Mouse (Mus musculus) liver, embryonic 13.5 days (tissue): ENCODE data around the gene Cldn4. TPM values are rescaled to one million over a fixed set of nuclear protein-coding genes. Genes with fewer than 3 reads are reported as not detected.
"Not testable (repeated sequence)": the region's sequence is repeated elsewhere in the genome, so short reads cannot be mapped to it uniquely, and the experiment has no call there.

Experiments
- ATAC-seq: fragments of 200-750 bp; cut with Nextera tagmentation; 2 replicates; pipeline ENCODE4 v1.8.0; 2017; ENCODE audit warnings: low read depth, mild to moderate bottlenecking, moderate number of reproducible peaks, moderate library complexity
- DNase-seq: peaks from one replicate; pipeline ENCODE4 v3.0.0; 2022
- H3K27ac ChIP-seq: fragments of 300-500 bp; sonication (generic); 2 replicates; pipeline ENCODE4 v1.5.1; 2015; ENCODE audit warnings: moderate library complexity, mild to moderate bottlenecking, inconsistent platforms
- H3K27me3 ChIP-seq: fragments of 300-500 bp; sonication (generic); 2 replicates; pipeline ENCODE4 v1.6.1; 2015; ENCODE audit warnings: mild to moderate bottlenecking, inconsistent platforms
- H3K36me3 ChIP-seq: fragments of 300-500 bp; sonication (generic); 2 replicates; pipeline ENCODE4 v1.6.1; 2015; ENCODE audit warnings: mild to moderate bottlenecking, inconsistent platforms
- H3K4me1 ChIP-seq: fragments of 300-500 bp; sonication (generic); replicated peaks from 2 replicates; pipeline ENCODE4 v1.6.1; 2015; ENCODE audit warnings: inconsistent platforms
- H3K4me2 ChIP-seq: fragments of 300-500 bp; sonication (generic); 2 replicates; pipeline ENCODE4 v1.6.1; 2015; ENCODE audit warnings: inconsistent platforms, mild to moderate bottlenecking, moderate library complexity
- H3K4me3 ChIP-seq: fragments of 300-500 bp; sonication (generic); replicated peaks from 2 replicates; pipeline ENCODE4 v1.5.1; 2015; ENCODE audit warnings: mild to moderate bottlenecking, inconsistent platforms
- H3K9ac ChIP-seq: fragments of 300-500 bp; sonication (generic); 2 replicates; pipeline ENCODE4 v1.6.1; 2015; ENCODE audit warnings: mild to moderate bottlenecking, inconsistent platforms
- H3K9me3 ChIP-seq: fragments of 300-500 bp; sonication (generic); replicated peaks from 2 replicates; pipeline ENCODE4 v1.6.1; 2016; ENCODE audit warnings: inconsistent platforms
- WGBS: fragments of 180-500 bp; shearing (Covaris S2); methylation state at CpG from one replicate; pipeline ENCODE4 v1.1.7; 2015; ENCODE audit not compliant: insufficient replicate concordance; 5-methylcytosine and 5-hydroxymethylcytosine counted together
- polyA plus RNA-seq: library from polyadenylated mRNA; unstranded; fragments of >200 nt; fragmentation: Nextera tagmentation; extraction: Ambion mirVana; gene quantifications from 2 replicates; pipeline ENCODE4 v1.2.1, GENCODE M21; 2015

The Cldn4 gene
- polyA plus RNA-seq, 1 experiment from 2014 or later = 0.15 TPM

- H3K4me2 ChIP-seq = no peak overlapping the region
- H3K27ac ChIP-seq = peak overlapping the region; percentile 55
- 65% methylated on average over 14 of the region's 14 CpGs for WGBS
- H3K9me3 ChIP-seq = no peaks in the 10 kb centered on the region
- no peak for DNase-seq
- H3K36me3 ChIP-seq = no peaks in the 10 kb centered on the region
- H3K4me1 ChIP-seq = peaks cover 18% of the 10 kb centered on the region
- peak; percentile 60 for ATAC-seq
- no peak overlapping the region for H3K9ac ChIP-seq
- H3K4me3 ChIP-seq = no peak overlapping the region
- peaks cover 14% of the 10 kb centered on the region for H3K27me3 ChIP-seq
Observed at GRCm38 (mm10) chr5:134941472-134942209, 5.1 kb downstream of the Cldn4 start.

- H3K4me2 ChIP-seq, H3K4me3 ChIP-seq, H3K9ac ChIP-seq, H3K36me3 ChIP-seq, H3K9me3 ChIP-seq, DNase-seq, H3K4me1 ChIP-seq, H3K27me3 ChIP-seq, H3K27ac ChIP-seq, ATAC-seq: not testable (repeated sequence)
- WGBS = 56% methylated on average over 5 of the region's 7 CpGs
Observed at GRCm38 (mm10) chr5:134939554-134939953, 7.2 kb downstream of the Cldn4 start.

- no peak overlapping the region for H3K27ac ChIP-seq
- H3K9ac ChIP-seq = no peak overlapping the region
- WGBS = 68% methylated on average over 3 of the region's 3 CpGs
- no peak for ATAC-seq
- no peaks in the 10 kb centered on the region for H3K27me3 ChIP-seq
- H3K4me1 ChIP-seq = peaks cover 8% of the 10 kb centered on the region; the same call in 1 of the 2 replicates
- H3K36me3 ChIP-seq = no peaks in the 10 kb centered on the region
- no peak overlapping the region for H3K4me3 ChIP-seq
- H3K4me2 ChIP-seq = no peak overlapping the region
- no peaks in the 10 kb centered on the region for H3K9me3 ChIP-seq
- DNase-seq = no peak
Observed at GRCm38 (mm10) chr5:134939069-134939468, 7.7 kb downstream of the Cldn4 start.

GRCm38 (mm10) chr5:134936626-134937185, 10.0 kb downstream of the Cldn4 start:
- Histone ChIP-seq H3K27ac (no peak overlapping the region), H3K4me2 (no peak overlapping the region), H3K4me1 (peaks cover 26% of the 10 kb centered on the region), H3K27me3 (no peaks in the 10 kb centered on the region), H3K9ac (no peak overlapping the region), H3K4me3 (no peak overlapping the region), H3K9me3 (no peaks in the 10 kb centered on the region), H3K36me3 (peaks cover 6% of the 10 kb centered on the region; the same call in 1 of the 2 replicates)
- DNase-seq (no peak), ATAC-seq (no peak)
- 60% methylated on average over 6 of the region's 6 CpGs for WGBS

- no peak overlapping the region for H3K4me2 ChIP-seq
- H3K27me3 ChIP-seq = no peaks in the 10 kb centered on the region
- peaks cover 30% of the 10 kb centered on the region for H3K4me1 ChIP-seq
- 80% methylated on average over 6 of the region's 6 CpGs for WGBS
- H3K36me3 ChIP-seq = peaks cover 6% of the 10 kb centered on the region; the same call in 1 of the 2 replicates
- H3K4me3 ChIP-seq = no peak overlapping the region
- DNase-seq (no peak), ATAC-seq (no peak)
- no peak overlapping the region for H3K9ac ChIP-seq
- H3K9me3 ChIP-seq = no peaks in the 10 kb centered on the region
- no peak overlapping the region for H3K27ac ChIP-seq
Observed at GRCm38 (mm10) chr5:134936051-134936450, 10.7 kb downstream of the Cldn4 start.

GRCm38 (mm10) chr5:134934666-134935065, 12.1 kb downstream of the Cldn4 start:
- H3K4me3 ChIP-seq = no peak overlapping the region
- no peak for ATAC-seq
- no peak for DNase-seq
- 0 out of 2 replicates have a peak overlapping the region, but pooled peaks have one; percentile 13 for H3K27ac ChIP-seq
- peaks cover 6% of the 10 kb centered on the region; the same call in 1 of the 2 replicates for H3K36me3 ChIP-seq
- peaks cover 26% of the 10 kb centered on the region for H3K4me1 ChIP-seq
- no peak overlapping the region for H3K9ac ChIP-seq
- WGBS = 65% methylated on average over 3 of the region's 3 CpGs
- 0 out of 2 replicates have a peak, but pooled peaks cover 3% of the 10 kb centered on the region for H3K27me3 ChIP-seq
- H3K9me3 ChIP-seq = no peaks in the 10 kb centered on the region
- H3K4me2 ChIP-seq = no peak overlapping the region

- peaks cover 26% of the 10 kb centered on the region for H3K4me1 ChIP-seq
- 71% methylated on average over 5 of the region's 5 CpGs for whole genome bisulfite sequencing
- H3K27me3 ChIP-seq, DNase-seq, H3K9me3 ChIP-seq, ATAC-seq, H3K36me3 ChIP-seq: not testable (repeated sequence)
- peak overlapping the region; percentile 97; the same call in 1 of the 2 replicates for H3K27ac ChIP-seq
- H3K4me3 ChIP-seq = peak overlapping the region; percentile 82
- H3K4me2 ChIP-seq = peak overlapping the region; percentile 89
- H3K9ac ChIP-seq = peak overlapping the region; percentile 87
Observed at GRCm38 (mm10) chr5:134933686-134934085, 13.0 kb downstream of the Cldn4 start.

DNA sequence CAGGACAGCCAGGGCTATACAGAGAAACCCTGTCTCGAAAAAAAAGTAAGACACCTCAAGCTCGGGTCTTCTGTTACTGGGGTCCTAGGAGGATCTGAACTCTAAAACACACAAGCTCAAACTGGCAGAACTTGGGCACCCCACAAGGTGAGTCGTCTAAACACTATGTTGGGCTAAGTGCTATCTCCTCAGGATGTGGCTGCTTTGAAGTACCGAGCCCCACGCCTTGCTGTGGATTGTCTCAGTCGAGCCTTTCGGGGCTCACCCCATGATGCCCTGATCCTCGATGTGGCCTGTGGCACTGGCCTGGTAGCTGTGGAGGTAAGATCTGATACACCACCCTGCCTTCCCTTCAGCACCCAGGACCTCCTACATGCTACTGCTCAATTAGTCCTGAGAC, 13.5 kb downstream of the Cldn4 start:
- Histone ChIP-seq H3K9me3 (no peaks in the 10 kb centered on the region), H3K4me2 (peak overlapping the region; percentile 89), H3K4me1 (peaks cover 26% of the 10 kb centered on the region), H3K36me3 (peaks cover 6% of the 10 kb centered on the region; the same call in 1 of the 2 replicates), H3K27me3 (0 out of 2 replicates have a peak, but pooled peaks cover 3% of the 10 kb centered on the region), H3K9ac (peak overlapping the region; percentile 87), H3K27ac (peak overlapping the region; percentile 97; the same call in 1 of the 2 replicates), H3K4me3 (peak overlapping the region; percentile 82)
- WGBS = 75% methylated on average over 8 of the region's 8 CpGs
- ATAC-seq (no peak), DNase-seq (no peak)

DNA sequence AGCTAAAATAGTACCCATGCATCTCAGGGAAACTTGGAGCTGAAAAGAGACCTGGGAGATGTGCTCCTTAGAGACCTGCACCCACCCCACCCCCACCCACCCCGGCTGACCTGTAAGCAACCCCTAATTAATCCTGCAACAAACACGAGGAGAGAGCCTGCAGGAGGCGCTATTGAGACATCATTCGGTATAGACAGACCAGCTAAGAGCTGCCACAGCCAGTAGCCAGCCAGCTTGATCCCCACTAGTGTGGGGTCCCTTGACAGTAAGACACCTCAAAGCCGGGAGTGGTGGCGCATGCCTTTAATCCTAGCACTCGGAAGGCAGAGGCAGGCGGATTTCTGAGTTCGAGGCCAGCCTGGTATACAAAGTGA, 13.8 kb downstream of the Cldn4 start:
- peak overlapping the region; percentile 89 for H3K4me2 ChIP-seq
- WGBS = 39% methylated on average over 9 of the region's 9 CpGs
- H3K9me3 ChIP-seq = no peaks in the 10 kb centered on the region
- 0 out of 2 replicates have a peak, but pooled peaks cover 3% of the 10 kb centered on the region for H3K27me3 ChIP-seq
- ATAC-seq (peak; percentile 55), DNase-seq (peak; percentile 70)
- peaks cover 26% of the 10 kb centered on the region for H3K4me1 ChIP-seq
- peak overlapping the region; percentile 87 for H3K9ac ChIP-seq
- H3K27ac ChIP-seq = peak overlapping the region; percentile 97
- H3K36me3 ChIP-seq = peaks cover 6% of the 10 kb centered on the region; the same call in 1 of the 2 replicates
- peak overlapping the region; percentile 82 for H3K4me3 ChIP-seq

DNA sequence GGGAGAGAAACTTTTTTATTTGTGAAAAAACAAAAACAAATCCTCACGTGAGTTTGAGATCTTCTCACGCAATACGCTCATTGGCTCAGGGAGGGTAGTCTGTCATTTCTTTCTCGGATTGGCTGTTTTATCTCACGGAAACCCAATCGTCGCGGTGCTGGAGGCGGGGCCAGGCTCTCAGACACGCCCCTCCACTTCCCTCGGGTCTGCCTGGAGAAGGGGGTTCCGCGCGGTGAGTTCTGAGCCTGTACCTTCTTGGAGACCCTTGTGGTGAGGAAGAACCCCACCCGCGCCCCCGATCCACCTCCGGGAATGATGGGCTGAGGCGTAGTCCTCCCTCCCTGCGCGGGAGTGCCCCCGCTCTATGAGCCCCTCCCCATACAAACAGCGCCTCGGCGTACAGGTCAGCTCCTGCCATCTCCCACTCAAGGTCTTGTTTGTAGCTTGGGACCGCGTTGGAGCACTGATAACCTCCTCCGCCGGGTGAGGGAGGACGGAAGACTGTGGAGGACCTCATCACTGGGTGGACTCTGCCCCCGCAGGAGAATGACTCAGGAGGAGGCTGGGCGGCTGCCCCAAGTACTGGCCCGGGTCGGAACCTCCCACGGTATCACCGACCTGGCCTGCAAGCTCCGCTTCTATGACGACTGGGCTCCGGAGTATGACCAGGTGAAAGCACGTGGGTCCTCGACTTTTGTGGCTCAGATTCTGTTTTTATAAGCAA, 14.4 kb downstream of the Cldn4 start, which contains the start of gene Mettl27:
Gene Mettl27 (plus strand): TSS at position 190 of the 724 bp plus-strand sequence.
- under 1% methylated on average over 41 of the region's 41 CpGs for WGBS
- Histone ChIP-seq H3K4me1 (peaks cover 26% of the 10 kb centered on the region), H3K27me3 (0 out of 2 replicates have a peak, but pooled peaks cover 3% of the 10 kb centered on the region), H3K9ac (peak within 1 kb of the TSS; percentile 87), H3K27ac (peak within 1 kb of the TSS; percentile 97), H3K36me3 (peaks cover 6% of the 10 kb centered on the region; the same call in 1 of the 2 replicates), H3K4me3 (peak within 1 kb of the TSS; percentile 82), H3K9me3 (no peaks in the 10 kb centered on the region), H3K4me2 (peak within 1 kb of the TSS; percentile 89)
- ATAC-seq (peak; percentile 95), DNase-seq (peak; percentile 92)

- Histone ChIP-seq H3K4me3 (no peak overlapping the region), H3K36me3 (peaks cover 6% of the 10 kb centered on the region; the same call in 1 of the 2 replicates), H3K4me2 (no peak overlapping the region), H3K9ac (no peak overlapping the region), H3K27me3 (peaks cover 9% of the 10 kb centered on the region; the same call in 1 of the 2 replicates), H3K27ac (no peak overlapping the region), H3K9me3 (no peaks in the 10 kb centered on the region), H3K4me1 (peaks cover 26% of the 10 kb centered on the region)
- WGBS = 70% methylated on average over 2 of the region's 2 CpGs
- no peak for DNase-seq
- no peak for ATAC-seq
Observed at GRCm38 (mm10) chr5:134929988-134930387, 16.7 kb downstream of the Cldn4 start.
